Mouse (Mus musculus): ENCODE data around the gene Slc4a5. TPM values are rescaled to one million over a fixed set of nuclear protein-coding genes. Genes with fewer than 3 reads are reported as not detected.
"Not testable (repeated sequence)": the region's sequence is repeated elsewhere in the genome, so short reads cannot be mapped to it uniquely, and the experiment has no call there.

Gene Slc4a5
- total RNA-seq, 2 experiments from 2014 or later, result not detected

DNA sequence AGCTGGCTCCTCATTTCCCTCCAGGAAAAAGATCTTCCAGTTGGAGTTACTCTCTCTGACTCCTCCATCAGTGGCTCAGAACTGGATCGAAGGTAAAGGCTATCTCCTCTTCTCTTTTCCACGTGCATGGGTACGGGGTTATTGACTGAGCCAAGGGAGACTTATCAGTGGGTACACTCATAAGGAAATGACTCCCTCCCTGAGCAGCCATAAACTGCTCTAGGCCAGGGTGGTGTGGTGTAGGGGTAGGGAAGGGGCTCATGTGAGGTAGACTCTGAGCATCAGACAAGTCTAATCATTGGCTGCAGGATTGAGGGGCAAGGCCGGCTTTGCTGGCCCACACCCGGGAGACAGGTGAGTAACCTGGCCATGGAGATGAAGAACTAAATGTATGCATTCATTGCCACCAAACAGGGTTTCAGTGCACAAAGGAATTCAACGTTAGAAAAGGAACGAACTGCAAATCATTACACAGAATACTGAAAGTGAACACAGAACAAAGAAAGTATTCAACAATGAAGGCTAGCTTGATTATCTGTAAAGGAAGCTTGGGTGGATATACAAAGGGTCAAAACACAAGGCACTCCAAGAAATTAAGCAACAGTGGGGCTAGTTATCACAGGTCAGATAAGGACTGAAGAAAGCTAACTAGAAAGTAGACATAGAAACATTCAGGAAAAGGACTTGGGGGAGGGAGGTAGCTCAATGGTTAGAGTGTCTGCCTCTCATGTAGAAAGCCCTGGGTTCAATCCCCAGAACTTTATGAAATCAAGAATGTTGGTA lies 81.0 kb downstream of the Slc4a5 start:
- intact Hi-C loops (cut with DNase I), result no loop called here
- DNase-seq, result no peak

DNA sequence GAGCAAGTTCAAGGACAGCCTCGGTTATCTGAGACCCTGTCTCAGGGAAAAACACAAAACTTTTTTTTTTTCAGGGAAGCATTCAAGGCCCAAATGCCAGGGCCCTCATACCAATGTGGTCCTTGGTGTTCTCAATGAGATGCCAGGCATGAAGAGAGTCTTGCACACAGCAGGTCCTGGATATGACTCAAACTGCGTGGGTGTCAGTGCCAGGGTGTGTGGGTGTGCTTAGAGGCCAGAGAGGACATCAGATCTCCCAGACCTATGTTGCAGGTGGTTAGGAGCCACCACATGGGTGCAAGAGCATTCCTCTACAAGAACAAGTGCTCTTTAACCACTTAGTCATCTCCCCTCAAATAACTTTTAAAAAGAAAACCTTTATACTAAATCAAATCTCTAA lies 81.7 kb downstream of the Slc4a5 start:
- no peak for DNase-seq
- intact Hi-C loops (cut with DNase I), result no loop called here

DNA sequence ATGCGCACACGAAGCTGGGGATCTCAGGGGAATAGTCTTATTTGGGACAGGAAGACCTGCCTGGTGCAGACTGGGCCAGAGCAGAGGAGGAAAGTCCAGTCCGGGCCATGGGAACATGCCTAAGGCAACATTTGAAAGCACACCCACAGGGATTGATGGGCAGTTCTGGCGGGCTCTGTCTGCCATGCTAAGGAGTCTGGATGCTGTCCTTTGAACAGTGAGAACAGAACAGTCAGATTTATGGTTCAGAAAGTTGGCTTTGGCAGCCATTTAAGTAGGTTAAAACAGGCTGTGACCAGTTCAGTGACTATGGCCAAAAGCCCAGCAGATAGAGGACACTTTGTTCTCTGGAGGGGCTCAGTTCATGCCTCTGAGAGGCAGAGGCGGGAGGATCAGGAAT lies 82.6 kb downstream of the Slc4a5 start:
- intact Hi-C loops (cut with DNase I), result no loop called here
- peak in 1 of 2 experiments; percentile 15 for DNase-seq

DNA sequence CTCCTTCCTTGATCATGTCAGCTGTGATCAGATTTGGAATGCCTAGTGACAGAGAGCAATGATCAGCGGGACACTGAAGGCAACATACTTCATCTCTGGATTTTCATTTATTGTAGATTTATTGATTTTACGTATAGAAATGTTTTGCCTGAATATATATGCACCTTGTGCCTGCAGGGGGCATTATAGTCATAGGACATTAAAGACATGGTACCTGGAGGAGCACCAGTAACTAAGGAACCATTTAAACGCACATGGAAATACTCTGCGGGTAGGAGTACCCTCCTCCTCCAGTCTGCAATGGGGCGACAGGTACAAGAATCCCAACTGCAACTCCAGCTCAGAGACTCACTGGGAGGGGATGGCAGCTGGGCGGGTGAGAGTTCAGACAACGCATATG lies 89.4 kb downstream of the Slc4a5 start:
- intact Hi-C loops (cut with DNase I), result no loop called here
- no peak for DNase-seq

DNA sequence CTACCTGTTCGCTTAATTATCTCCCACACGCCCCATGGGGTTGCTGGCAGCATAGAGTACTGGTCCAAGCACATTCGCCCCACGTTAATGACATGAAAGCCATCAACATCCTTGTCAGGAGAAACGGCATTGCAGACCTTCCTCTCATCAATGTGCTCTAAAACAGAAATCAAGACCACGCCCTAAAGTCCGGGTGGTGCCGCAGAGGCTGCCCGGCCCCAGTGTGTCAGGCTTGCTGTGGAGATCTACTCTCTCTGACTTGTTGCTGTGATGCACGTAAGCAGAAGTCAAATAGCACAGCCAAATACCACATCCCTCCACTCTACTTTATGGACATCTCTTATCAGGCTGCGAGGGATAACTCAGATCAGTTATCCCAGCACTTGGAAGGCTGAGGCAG lies 91.6 kb downstream of the Slc4a5 start:
- no peak for DNase-seq
- intact Hi-C loops (cut with DNase I), result no loop called here

DNA sequence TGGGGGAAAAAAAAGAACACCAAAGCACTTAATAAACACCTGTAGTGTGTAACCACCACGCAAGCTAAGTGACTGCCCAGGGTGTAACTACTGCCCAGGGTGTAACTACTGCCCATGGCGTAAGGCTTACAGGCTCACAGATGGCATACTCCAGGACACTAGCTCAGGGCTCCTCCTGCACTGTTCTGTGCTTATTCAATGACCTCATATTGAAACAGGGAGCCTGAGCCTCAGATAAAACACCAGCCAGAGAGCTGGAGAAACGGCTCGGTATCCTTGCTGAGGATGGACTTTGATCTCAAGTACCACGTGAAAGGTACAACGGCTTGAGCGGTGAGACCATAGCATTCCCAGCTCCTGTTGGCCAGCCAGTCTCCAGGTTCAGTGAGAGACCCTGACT lies 92.4 kb downstream of the Slc4a5 start:
- intact Hi-C loops (cut with DNase I), result no loop called here

DNA sequence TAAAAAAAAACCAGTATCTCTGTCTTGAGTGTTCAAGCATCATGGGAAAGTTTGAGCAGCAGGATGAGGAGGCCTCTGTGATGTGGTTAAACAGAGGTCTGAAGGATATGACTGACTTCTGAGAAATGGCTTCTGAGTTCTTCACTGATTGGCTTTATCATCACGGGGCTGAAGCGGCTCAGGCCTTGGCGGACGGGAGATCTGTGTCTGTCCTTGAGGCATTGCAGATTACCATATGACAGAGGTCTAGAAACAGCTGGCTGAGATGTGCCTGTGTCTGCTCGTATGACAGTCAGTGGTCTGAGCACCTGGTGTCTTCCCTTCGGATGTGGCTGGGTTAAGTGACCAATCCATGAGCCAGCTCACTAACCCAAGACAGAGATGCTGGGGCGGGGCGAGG lies 92.9 kb downstream of the Slc4a5 start:
- intact Hi-C loops (cut with DNase I), result no loop called here
- DNase-seq, result no peak

More for the DNA sequence above, 92.4 kb downstream of the Slc4a5 start:
- DNase-seq, result no peak

DNA sequence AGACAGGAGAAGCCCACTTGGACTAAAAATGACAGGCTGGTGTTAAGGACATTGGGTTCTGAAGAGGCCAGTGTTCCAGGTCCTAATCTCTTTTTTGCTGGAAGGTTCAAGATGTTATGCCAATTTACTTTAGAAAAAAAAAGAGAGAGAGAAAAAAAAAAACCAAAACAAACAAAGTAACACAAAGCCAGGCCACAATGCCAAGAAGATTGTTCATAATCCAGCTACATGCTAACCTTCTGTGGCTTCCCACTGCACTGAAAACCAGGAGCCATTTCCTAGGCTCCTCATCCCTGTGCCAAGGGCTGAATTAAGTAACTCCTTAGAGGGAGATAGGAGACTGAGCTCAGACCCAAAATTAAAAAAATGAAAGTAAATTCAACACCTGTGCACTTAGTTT lies 95.7 kb downstream of the Slc4a5 start:
- intact Hi-C loops (cut with DNase I), result no loop called here
- DNase-seq, result no peak

DNA sequence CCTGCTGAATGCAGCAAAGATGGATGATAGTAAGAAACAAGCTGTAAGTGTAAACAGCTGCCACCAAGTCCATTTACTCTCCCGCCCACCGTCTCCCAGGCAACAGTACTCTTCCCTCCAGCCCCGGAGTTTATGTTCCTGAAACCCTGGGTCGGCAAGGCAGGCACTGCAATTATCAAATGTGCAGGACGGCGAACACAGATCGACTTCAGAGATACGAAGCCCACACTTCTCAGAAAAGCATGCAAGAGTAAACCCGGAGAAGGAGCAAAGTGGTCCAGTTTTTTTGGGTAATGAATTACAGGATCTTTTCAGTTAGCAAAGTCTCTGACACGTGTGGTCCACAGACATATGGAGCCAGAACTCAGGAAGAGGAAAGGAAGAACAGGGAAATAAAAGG lies 96.4 kb downstream of the Slc4a5 start:
- no peak for DNase-seq
- intact Hi-C loops (cut with DNase I), result no loop called here

DNA sequence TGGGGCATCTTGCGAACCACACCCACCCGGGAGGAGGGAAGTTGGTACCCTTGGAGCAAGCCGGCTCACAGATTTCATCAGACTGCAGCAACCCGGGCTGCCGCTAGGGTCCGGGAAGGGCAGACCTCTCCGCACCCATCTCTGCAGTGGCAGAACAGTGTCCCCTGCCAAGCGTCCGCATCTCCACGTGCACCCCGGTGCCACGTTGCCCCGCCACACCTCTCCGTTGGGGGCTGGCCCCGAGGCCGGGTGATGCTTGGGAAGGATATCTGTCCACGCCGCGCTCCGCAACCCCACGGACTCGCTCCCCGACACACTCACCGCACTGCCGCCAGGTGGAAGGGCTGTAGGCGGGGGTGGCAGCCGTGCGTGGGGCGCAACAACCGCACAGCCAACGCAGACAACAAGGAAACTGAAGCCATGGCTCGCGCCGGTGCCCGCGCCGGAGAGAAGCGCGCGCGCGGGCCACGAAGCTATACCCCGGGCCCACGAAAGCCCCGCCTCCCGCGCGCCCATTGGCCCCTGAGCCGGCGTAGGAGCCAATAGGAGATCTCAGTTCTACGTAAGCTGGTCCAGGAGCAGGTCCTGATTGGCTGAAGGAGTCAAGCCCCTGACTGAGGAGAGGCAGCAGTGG lies 97.6 kb downstream of the Slc4a5 start:
- intact Hi-C loops (cut with DNase I), result no loop called here
- DNase-seq, result peak; percentile 87

DNA sequence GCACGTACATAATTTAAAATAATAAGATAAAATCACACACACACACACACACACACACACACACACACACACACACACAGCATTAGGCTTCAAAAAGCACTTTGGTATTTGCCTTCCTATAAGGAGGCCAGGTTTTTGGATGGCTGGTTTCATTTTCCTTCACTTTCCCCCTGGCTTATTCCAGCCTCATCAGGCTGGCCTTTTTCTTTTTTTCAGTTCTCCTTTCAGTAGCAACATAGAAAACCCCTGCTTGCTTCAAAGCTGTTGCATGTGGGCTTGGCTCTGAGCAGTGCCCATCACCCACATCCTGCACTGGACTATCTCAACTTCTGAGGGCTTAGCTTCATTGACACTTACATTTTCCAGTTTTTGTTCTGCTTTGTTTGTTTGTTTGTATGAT lies 102.3 kb downstream of the Slc4a5 start:
- no peak for DNase-seq
- intact Hi-C loops (cut with DNase I), result no loop called here

DNA sequence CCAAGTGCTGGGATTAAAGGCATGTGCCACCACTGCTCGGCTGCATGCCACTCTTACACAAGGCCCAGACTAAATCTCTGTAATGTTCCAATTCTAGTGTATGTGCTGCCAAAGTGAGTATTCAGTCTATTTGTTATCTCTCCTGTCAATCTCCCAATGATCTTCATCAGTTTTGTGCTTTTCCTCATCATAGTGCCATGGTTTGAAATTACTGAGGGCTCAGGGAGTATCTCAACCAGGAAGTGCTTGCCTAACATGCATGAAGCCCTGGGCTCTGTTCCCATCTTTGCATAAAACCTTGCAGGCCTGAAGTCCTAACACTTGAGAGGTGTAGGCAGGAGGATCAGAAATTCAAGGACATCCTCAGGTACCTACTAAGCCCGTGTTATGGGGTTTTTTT lies 103.2 kb downstream of the Slc4a5 start:
- DNase-seq, result no peak
- intact Hi-C loops (cut with DNase I), result no loop called here

DNA sequence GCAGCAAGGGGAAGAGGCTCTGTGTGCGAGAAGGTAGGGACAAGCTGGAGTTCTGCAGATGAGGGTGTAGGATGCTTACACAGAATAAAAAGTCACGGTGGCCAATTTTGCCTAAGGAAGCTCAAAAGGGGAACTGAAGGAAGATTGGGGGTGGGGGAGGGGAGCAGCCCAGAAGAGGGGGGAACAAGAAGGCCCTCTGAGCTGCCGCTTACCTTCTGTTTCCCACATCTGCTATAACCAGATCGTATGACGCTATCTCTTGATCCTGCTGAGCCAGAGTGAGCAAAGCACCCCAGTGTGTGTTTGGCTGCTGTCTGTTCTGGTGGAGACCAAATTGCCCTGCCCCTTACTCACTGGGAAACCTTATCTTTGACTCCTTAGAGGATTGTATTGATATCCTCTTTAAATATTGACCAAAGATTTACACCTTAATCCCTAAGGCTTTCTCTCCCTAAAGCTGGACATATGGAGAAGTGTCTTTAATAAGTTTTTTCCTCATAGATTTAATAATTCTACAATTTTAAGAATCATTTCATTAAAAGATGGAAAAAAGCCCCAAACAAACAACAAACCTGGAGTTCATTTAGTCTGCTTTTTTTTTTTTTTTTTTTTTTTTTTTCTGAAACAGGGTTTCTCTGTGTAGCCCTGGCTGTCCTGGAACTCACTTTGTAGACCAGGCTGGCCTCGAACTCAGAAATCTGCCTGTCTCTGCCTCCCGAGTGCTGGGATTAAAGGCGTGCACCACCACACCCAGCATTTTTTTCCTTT lies 104.2 kb downstream of the Slc4a5 start:
- no peak for DNase-seq
- intact Hi-C loops (cut with DNase I), result no loop called here

DNA sequence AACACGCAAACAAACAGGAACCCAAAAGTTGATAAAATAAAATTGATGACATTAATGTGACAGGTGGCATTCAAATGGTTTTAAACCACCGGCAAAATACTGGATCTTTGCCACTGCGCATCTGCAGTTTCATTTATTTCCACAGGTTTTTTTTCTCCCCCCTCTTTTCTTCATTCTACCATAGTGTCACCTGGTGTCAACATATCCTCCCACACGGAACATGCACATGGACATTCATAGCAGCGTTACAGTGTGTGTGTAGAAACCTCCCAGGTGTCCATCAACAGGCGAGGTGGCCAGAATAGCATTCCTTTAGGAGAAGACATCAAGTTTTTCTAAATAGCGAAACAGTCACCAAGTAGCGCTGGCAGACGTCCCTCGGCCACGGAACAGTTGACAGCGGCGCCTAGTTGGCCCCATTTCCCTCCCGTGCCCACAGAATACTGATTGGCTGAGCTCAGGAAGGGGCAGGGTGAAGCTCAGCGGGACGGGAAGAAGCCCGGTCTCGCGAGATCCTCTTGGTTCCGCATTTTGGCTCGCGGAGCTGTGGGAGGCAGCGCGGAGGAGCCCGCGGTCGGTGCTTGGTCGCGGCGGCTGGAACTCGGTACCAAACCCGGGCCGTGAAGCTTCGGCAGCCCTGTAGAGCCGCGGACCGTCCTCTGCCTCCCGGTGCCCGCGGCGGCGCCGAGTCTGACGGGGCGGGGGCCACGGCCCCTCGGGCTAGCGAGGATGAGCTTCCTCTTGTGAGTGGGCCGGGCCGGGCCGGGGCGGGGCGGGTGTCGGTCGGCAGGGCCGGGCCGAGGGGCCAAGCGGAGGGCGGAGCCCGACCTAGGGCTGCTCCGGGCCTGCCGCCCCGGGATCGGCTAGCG lies 106.1 kb downstream of the Slc4a5 start, which contains the start of the genes Mthfd2 and Mob1a:
TSS of gene Mthfd2 (minus strand) at position 384 of the 869 bp plus-strand sequence.
TSS of gene Mob1a (plus strand) at position 492 of the 869 bp plus-strand sequence.
- DNase-seq, result peak; percentile 93 to 98
- intact Hi-C loops (cut with DNase I), result no loop called here

DNA sequence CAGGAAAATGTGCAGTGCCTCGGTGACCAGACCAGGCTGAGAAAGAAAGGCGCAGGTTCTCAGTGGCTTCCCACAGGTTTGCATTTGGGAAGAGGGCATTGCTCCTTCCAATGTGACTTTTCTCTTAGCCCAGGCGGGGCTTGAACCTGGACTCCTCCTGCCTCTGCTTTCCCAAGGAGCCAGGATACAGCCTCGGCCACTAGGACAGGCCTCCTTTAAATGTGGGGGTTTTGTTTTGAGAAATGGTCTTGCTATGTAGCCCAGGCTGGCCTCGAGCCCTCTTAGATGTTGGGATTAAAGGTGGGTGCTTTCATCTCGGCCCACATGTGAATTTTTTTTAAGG lies 106.7 kb downstream of the Slc4a5 start:
- intact Hi-C loops (cut with DNase I), result no loop called here
- DNase-seq, result no peak

DNA sequence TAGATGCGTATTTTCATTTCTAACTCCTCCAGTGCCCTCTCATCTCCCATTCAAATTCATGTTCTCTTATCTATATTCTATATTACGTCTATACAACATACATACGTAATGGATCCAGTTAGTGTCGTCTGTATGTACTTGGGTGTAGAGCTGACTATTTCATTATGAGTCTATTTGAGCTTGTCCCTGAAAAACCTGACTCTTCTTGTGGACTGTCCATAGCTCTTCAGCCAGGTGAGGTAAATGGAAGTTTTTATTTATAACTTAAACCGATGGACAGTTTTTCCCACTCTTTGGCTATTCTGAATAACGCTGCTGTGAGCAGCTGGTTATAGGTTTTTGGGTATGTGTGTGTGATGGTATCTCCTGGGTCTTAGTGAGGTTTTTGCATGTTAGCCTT lies 107.1 kb downstream of the Slc4a5 start:
- intact Hi-C loops (cut with DNase I), result no loop called here
- DNase-seq, result no peak

DNA sequence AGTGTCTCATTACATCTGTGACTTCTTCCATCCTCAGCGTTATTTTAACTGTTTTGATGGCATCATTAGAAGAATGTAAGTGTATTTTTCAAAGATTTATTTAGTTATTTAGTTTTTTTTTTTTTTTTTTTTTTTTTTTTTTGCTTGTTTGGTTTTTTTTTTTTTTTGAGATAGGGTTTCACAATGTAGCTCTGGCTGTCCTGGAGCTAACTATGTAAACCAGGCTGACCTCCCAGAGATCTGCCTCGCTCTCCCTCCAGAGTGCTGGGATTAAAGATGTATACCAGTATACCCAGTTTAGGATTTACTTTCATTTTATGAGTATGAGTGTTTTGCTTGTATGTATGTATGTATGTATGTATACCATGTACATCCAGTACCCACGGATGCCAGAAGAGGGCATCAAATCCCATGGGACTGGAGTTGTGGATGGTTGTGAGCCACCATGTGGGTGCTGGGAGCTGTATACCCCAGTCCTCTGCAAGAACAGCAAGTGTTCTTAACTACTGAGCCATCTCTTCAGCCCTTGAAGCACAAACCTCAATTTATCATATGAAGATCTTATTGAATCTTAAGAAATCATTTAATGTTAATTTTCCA lies 108.1 kb downstream of the Slc4a5 start:
- no peak for DNase-seq
- intact Hi-C loops (cut with DNase I), result no loop called here

DNA sequence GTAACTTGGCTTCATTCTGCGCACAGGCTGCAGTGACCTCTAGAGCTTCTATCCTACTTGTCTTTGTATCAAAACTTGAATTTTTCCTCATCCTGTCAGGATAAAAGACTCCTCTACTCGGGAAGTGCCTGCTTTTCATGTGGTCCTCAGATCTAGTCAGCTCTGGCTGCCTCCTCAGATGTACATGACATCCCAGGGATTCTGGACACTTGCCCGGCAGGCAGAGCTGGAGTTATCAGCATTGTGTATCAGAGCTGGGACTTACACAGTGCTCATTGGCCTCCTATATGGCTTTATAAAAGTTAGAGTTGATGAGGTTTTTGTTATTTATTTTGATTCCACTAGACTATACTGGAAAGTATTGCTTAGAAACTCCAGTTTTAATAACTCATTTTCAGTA lies 121.8 kb downstream of the Slc4a5 start:
- no peak for DNase-seq
- intact Hi-C loops (cut with DNase I), result no loop called here

DNA sequence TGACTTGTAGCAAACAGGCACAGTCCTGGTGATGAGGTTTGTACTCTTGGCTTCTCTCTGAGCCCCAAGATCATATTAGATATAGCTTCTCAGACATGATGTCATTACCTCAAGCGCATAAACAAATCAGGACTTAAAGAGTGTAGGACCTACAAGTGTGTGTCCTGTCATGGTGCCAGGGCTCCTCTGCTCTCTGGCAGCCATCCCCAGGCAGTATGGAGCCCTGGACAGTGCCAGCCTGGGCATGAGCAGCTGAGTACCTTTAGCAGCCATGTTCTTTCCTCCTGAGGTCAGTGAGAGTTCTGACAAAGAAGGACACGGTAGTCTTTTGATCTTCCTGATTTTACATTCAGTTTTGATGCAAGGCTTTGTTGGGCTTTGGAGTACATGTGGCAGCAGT lies 123.3 kb downstream of the Slc4a5 start:
- intact Hi-C loops (cut with DNase I), result no loop called here
- no peak for DNase-seq

DNA sequence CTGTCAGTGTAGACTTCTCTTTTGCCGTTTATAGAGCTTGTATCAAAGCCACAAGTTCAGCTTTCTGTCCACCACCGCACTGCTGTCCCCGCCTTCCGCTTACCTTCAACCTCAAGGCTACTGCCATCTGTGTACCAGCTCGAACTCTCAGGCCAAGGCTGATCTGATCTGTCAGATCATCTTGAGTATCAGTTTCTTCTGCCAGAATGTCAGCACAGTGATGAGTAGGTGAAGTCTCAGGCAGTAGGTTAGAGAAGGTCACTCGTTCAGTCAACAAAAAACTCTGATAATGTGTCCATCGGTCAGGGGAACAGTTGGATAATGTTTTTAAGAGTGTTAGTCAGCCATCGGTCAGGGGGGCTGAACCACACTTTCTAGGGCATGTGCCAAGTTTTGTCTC lies 125.7 kb downstream of the Slc4a5 start:
- intact Hi-C loops (cut with DNase I); DNase-seq: not testable (repeated sequence)

All from heart, postnatal 36 days (tissue).